Mouse (Mus musculus): ENCODE data around the gene Tmem80. TPM values are rescaled to one million over a fixed set of nuclear protein-coding genes. Genes with fewer than 3 reads are reported as not detected.

Gene Tmem80
- total and polyA plus RNA-seq, 3 experiments: 26.9 to 34.8 (median 33.5) TPM

DNA sequence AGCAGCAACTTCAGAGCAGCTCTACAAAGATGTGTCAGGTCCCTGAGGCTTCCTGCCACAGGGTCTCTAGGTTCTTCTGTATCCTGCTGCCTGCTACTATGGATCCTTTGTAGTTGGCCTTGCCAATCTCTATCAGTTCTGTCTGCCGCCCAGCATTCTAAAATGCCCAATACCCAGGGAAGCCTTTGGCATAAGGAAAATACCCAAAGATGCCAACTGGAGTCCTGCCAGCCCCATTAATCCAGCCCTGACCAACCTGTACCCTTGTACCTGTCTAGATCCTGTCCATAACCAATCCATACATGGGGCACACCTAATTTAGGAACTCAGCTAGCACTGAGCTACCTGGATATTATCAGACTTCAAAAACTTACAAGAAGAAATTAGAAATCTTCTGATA is 2.9 kb upstream of the Tmem80 start:
- DNase-seq: no peak

DNA sequence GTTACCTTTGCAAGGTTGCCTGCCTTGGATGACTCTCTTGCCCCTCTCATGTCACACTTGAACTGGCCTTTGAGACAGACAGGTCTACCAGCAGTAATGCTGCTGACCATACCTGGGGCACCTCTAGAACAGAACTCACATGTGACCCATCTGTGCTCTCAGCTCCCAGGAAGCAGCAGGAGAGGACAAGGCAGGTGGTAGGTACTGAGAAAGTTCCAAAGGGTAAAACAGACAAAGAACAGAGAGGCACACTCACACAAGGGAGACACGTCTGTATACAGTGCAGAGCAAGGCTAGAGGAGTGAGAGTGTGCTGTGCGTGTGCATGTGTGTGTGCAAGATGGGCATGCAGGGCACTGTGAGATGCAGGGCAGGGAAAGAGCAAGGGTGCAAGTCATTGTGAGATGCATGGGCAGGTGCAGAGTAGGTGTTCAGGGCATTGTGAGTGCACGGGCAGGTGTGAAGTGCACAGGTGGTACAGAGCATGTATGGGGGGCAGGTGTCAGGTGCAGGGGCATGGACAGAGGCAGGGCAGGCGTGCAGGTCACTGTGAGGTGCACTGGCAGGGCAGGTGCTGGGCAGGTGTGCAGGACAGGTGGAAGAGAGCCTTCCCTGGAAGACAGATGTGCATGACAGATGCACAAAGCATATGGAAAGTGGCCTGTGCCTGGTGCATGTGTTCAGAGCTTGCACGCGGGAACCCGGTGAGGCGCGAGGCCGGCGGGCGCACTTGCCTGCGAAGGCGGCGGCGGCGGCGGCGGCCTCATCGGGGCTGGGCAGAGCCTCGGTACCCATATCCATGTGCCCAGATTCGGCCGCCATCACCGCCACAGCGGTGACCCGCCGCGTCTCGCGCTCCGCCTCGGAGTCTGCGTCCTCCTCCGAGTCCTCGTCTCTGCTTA is 743 bp upstream of the Tmem80 start:
- peak; percentile 34 for DNase-seq

DNA sequence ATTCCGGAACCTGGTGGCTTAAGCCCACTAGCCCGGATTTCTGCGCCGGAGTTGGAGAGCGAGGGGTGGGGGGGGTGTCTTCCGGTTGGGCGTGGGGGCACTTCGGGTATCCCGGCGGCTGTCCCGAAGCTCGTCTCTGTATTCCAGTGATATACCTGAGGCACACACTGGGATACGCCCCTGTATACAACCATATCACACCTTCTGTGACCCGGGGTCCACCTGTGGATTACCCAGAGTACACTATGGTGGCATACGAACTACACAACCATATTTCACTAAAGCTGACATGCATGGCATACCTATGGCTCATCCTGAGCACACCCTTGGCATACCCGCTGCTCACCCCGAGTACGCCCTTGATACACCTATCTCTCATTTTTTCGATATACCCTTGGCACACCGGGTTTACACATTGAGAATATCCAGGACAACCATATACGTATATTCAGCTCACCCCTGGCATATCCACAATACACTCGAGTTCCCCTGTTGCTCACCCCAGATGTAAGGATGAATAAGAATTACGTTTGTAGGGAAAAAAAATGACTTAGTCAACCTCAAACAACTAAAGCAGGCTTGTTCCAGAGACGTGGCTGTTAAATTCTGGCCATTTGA is 943 bp downstream of the Tmem80 start:
- DNase-seq: no peak

DNA sequence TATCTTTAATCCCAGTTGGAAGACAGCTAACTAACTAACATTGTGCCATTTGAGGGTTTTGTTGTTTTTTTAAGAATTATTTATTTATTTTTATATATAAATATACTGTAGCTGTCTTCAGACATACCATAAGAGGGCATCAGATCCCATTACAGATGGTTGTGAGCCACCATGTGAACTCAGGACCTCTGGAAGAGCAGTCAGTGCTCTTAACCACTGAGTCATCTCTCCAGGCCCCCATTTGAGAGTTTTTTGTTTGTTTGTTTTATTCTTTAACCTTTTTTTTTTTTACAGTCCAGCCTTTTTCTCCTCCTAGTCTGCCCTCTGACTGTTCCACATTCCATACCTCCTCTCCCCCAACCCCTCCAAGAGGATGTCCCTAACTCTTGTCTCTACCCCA is 3.2 kb downstream of the Tmem80 start:
- no peak for DNase-seq

DNA sequence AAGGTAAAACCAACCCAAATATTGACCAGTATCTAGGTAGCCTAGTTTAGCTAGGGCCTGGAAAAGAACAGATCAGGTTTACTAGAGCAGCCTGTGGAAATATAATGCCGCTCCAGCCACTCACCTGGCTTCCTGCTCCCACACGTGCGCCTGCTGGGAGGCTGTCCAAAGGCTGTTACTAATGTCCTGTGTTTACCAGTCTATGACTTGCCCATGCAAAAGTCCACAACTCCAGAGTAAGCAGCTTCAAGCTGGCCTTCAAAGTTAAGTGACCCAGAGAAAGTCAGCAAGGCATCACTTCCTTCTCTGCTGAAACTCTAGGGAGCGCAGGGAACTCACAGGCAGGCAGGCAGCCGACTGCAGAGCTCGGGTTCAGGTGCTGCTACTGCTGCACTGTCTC is 4.5 kb downstream of the Tmem80 start:
- no peak for DNase-seq

DNA sequence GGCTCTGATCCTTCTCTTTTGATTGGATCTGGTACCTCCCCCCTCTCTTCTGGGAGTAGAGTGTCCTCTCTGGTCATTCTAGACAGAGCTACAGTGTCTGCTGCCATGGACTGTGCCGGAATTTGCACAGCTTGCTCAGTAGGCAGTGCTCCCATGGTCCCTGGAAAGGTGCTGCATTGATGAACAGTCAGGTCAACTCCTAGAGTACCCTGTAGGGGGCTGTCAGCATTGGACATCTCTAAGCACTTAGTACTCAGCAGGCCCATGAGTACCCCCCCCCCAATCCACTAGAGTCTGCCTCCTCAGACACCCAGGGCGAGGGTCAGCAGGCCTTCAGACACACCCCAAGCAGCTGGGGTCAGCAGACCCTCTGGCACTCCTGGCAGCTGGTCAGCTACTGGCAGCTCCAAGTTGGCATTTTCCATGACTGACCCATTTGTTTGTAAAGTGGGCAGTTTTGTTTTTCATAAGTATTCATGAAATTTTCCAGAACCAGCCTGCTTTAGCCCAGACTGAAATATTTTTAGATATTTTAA is 7.6 kb downstream of the Tmem80 start:
- no peak for DNase-seq

DNA sequence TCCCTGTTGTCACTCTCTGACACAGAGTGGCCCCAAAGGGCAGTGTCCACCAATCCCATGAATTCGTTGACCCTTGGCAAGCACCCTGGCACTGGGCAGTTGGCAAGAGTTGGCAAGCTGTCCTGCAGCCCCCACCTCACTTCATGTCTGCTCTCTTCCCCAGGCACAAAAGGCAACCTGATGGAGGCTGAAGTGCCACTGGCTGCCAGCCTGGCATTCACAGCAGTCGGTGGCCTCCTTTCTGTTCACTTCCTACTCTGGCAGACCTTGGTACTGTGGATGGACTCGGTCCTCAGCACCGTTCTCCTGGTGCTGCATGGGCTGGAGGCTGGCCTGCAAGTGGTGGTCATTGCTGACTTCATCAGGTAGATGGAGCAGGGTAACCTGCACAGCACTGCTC is 8.1 kb downstream of the Tmem80 start:
- no peak for DNase-seq

DNA sequence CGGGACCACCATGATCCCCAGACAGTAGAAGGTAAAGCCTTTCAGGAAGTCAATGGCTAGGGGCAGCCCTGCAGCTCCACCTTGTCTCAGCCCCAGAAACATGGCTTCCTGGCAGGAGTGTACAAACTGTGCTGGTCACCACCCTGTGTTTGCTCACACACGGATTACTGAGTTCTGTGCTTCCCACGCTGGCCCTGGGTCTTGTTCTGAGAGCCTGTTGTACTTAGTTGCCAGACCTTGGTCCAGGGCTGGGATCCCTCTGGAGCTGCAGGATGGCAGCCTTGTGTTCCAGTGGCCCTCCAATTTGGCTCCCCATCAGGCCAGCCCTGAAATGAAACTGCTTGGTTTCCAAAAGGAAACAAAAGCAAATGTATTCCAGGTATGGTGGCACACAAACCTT is 8.8 kb downstream of the Tmem80 start:
- DNase-seq: no peak

DNA sequence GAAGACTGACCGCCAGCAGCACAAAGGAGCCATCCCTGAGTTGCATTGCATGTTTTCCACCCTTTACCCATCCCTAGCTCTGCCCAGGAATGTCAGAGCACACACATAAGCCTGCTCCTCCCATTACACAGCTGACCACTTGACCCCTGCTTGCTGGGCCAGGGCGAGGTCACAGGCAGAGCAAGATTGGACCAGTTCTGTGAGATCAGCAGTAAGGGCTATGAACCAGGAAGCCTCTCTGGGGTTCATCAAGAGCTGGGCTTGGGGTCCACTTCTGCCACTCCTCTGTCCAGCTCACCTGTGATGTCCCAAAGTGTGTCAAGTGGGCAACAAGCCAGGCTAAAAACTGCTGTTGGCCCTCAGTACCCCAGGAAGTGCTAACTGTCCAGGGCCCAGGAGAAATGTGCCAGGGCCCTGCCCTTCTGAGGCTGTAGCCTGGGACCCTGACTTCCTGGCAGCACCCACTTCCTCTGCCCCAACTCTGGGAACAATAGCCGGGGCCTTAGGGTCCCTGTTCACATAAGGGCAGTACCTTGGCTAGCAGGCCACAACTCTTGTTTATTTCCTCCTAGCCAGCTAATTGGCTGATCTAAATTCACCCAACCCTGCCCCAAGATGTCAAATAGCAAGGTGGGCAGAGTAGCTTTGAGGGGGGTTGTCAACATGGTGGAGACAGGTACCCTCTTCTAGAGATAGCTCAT is 10.3 kb downstream of the Tmem80 start:
- DNase-seq: no peak

DNA sequence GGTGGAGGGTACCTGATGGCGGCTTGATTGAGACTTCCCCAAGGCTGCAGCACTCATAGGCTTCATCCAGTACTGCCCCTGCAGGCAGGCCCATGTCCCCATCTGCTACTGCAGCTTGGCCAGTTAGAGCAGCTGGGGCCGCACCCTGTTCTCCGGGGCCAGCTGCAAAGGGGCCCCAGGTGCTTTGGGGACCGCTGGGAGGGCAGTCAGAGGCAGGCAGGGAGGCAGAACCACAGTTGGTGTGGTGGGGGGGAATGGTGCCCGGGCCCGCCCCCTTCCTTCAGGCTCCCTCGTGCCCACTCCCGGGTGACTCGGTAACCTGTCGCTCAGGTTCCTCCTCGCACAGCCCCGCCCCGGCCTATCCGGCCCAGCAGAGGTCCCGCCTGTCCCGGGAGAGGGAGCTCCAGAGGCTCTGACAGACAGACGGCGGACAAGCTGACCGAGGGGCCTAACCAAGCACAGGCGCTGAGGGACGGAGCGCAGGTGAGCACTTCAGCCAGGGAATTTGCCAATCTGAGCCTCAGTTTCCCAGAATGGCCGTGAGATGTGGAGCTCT is 11.1 kb downstream of the Tmem80 start, which contains the start of gene Eps8l2:
Gene Eps8l2 (plus strand): TSS at position 305 of the 556 bp plus-strand sequence.
- no peak for DNase-seq

DNA sequence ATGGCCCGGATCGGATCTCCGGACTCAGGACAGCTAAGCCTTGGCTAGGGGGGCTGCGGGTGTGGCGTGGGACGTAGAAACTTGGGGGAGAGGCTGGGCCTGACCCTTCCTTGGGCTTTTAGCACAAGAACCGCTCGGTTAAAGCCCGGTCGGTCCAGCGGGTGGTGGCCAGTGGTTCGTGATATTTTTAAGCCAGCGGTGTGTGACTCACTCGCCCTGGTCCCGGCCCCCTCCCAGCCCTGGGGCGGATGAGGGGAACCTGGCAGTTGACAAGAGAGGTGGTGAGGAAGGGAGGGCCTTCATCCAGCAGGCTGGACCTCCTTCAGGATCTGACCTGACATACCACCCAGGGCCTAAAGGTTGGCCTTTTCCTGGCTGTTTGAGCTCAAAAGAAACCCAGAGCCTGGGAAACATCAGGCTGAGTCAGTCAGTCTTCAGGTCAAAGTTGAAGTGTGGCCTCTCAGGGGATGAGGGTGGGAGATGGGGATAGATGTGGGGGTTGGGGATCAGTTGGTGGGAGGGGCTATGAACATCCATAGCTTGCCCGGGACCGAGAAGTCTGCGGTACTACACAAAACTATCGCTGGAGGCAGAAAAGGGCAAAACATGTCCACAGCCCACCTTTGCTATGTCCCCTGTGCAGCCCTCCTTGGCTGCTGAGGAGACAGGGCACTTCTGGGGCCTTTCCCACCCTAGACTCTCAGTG is 11.8 kb downstream of the Tmem80 start:
- DNase-seq: no peak

DNA sequence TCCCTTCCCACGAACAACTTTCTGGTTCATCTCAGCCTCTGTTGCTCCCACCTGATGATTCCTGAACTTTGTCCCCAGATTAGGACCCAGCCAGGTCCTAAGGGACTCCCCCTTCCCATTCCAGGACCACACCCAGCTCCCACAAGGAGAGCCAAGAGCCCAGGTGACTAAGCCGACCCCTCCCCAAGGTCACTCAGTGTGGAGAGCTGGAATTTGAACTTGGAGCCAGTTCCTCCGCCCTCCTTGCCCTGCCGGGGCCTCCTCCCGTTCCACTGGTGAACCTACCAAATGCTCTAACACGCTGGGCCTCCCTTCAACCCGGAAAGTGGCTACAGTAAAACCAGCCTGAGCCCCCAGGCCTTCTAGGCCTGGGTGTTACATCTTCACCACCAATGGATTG is 12.5 kb downstream of the Tmem80 start:
- DNase-seq: no peak

DNA sequence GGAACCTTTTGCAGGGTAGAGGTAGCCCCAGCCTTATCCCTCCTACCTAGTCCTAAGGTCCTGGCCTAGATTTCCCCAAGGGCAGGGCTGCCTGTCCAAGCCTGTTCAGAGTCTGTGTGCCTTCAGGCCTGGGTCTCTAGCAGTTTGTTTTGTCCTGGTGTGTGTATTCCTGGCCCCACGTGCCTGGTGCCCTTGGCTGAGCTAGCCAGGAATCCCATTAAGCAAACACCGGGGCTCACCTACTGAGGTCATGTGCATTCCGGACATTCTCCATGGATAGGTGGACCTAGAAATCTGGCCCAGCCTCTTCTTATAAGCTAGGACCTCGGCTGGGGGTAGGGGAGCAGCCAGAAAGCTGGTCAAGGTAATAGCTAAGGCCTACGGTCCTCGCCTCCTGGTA is 12.9 kb downstream of the Tmem80 start:
- DNase-seq: no peak

DNA sequence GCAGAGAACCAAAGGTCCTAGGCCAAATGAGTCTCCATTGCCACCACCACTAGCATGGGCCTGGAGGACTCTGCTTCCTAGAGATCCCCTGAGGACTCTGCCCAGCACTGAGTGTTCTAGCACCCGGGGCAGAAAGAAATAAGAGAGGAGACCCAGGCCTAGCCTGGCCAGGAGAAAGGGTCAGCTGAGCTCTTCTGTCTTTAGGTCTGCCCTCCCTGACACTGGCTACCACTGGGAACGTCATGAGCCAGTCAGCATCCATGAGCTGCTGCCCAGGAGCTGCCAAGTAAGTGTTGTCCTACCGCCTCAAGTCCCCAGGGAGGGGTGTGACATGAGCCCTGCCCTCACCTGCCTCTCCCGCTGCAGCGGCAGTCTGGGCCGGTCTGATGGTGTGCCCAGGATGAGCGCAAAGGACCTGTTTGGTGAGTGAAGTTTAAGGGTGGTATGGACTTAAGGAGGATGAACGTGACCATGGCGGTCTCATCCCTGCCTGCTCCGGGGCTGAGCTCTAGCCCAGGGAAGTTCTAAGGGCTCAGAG is 14.2 kb downstream of the Tmem80 start:
- no peak for DNase-seq

DNA sequence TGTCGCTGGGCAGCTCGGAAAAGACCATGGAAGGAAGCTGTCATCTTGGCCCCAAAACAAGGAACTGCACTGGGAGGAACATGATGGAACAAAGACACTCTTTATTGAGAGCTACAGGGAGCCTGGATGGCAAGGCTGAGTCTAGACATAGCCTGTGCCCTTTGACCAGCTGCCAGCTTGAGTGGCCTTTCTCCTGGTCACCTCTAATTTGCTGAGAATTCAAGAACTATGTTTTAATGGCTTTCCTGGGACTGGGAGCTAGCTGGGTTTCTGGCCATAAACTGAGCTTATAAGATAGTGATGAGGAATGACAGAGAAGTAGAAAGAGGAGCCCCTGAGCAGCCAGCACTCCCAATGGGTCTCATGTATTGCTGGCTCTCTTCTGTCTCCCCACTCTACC is 15.7 kb downstream of the Tmem80 start:
- no peak for DNase-seq

DNA sequence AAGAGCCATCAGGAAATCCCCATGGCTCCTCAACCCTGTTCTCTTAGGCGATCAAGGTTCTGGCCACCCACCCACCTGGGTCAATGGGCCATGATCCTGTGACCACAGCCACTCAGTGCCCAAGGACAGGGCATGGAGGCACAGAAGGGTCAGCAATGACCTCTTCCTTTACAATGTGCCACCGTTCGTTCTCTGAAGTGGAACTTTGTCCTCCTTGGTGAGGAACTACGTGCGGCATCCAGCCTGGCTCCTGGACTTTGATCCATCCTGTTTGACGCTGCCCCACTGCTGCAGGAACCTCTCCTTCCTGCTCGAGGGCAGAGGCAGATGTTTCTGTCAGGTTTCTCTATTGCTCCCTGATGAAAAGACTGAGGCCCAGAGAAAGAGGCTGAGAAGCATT is 16.2 kb downstream of the Tmem80 start:
- DNase-seq: no peak

DNA sequence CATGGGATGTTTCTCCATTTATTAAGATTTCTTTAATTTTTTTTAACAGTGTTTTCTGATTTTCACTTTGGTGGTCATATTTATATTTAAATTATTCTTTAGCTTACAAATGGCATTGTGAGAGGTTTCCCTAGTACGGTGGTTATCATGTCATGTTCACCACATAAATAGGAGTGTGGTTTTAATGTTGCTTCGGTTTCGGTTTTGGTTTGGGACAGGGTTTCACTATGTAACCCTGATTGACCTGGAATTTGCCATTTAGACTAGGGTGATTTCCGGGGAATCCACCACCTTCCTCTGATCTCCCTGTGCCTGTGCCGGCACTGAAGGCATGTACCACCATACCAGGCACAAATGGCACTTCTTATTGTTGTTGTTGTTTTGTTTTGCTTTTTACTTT is 17.2 kb downstream of the Tmem80 start:
- no peak for DNase-seq

DNA sequence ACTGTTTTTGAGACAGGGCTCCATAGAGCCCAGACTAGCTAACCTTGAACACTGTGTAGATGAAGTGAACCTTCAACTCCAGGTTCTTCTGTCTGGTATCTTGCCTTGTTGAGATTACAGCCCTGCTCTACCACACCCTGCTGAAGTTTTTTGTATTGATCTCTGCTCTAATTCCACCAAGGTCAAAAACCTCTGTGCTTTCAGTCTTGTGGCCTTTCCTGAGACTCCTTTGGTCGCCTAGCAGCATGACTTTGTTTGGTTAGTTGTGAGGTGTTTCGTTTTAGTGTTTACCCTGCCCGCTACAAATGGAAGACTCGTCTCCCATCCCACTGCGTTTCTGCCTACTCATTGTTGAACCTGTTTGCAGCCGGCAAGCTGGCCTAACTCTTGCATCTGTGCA is 23.5 kb downstream of the Tmem80 start:
- no peak for DNase-seq

DNA sequence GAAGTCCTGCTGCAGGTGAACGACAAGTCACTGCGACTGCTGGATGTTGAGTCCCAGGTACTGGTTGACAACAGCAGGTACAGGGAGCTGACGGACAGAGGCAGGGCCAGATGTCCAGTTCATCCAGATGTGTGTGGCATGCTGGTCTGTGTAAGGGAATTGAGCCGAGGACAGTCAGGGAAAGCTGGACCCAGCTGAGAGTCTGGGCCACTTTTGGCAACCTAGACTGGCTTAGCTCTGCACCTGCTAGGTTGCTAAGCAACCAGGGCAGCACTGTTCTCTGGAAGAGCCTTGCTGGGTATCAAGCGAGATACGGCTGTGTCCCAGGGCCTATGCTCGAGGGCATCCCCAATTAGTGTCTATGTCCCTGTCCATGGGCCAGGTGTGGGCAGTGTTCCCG is 27.5 kb downstream of the Tmem80 start:
- no peak for DNase-seq

DNA sequence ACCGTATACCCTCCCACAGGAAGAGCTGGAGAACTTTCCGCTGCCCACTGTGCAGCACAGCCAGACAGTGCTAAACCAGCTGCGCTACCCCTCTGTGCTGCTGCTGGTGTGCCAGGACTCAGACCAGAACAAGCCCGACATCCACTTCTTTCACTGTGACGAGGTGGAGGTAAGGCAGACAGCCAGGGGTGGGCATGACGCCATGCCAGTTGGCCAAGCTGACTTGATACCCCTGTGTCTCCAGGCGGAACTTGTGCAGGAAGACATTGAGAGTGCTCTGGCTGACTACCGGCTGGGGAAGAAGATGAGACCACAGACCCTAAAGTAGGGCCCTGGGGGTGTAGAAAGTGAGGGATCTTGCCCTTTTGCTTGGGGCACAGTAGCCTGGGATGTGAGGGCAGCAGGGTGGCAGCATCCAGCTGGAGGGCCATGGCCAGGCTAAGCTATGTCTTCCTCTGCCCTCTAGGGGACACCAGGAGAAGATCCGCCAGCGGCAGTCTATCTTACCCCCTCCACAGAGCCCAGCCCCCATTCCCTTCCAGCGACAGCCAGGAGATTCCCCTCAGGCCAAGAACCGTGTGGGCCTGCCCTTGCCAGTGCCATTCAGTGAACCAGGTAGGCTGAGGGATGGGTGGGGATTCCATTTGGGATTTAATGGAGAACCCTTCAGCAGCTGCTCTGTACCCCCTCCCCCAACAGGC is 28.2 kb downstream of the Tmem80 start:
- DNase-seq: no peak

DNA sequence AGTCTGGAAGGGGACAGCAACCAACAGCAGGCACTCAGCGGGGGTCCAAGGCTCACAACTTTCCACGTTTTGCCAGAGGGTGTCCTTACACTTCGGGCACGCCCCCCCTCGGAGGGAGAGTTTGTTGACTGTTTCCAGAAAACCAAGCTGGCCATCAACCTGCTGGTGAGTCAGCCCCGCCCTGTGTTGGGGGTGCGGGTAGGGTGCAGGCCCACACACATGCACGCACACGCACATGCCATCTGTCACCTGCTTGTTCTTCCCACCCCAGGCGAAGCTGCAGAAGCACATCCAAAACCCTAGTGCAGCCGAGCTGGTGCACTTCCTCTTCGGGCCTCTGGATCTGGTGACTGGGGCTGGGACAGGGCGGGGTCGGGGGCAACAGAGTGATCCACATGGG is 29.4 kb downstream of the Tmem80 start:
- DNase-seq: no peak
